Mouse (Mus musculus) spleen, embryonic (tissue): ENCODE measurements around the gene Brinp1.

Source experiments
- CTCF ChIA-PET: fragments of 350-600 bp; sonication (Branson Sonifier 250); formaldehyde crosslinking; loops from one replicate; lab custom pipeline; 2022; lab: Charles Lee

The Brinp1 gene

GRCm38 (mm10) chr4:68845964-68846363 is 108.2 kb downstream of the Brinp1 start:
- CTCF ChIA-PET, result interaction anchor here (0.6 kb wide), 1 partner anchor 23 kb away, joined by 11 read pairs; no protein-coding TSS in a partner anchor

GRCm38 (mm10) chr4:68813997-68814396 is 140.2 kb downstream of the Brinp1 start:
- CTCF ChIA-PET, result interaction anchor here (0.7 kb wide), 1 partner anchor 66 kb away, joined by 3 read pairs; no protein-coding TSS in a partner anchor

- CTCF ChIA-PET, result no interaction called here
Observed at GRCm38 (mm10) chr4:68806502-68806901, 147.7 kb downstream of the Brinp1 start.

- CTCF ChIA-PET, result no interaction called here
Observed at GRCm38 (mm10) chr4:68801923-68802855, 152.0 kb downstream of the Brinp1 start.

- CTCF ChIA-PET, result no interaction called here
Observed at GRCm38 (mm10) chr4:68790003-68790402, 164.2 kb downstream of the Brinp1 start.

GRCm38 (mm10) chr4:68788477-68788999 is 165.7 kb downstream of the Brinp1 start:
- CTCF ChIA-PET, result no interaction called here

GRCm38 (mm10) chr4:68787642-68788041 is 166.6 kb downstream of the Brinp1 start:
- CTCF ChIA-PET, result no interaction called here

GRCm38 (mm10) chr4:68768256-68768655 is 185.9 kb downstream of the Brinp1 start:
- CTCF ChIA-PET, result no interaction called here

- CTCF ChIA-PET, result no interaction called here
Observed at GRCm38 (mm10) chr4:68767393-68767792, 186.8 kb downstream of the Brinp1 start.

GRCm38 (mm10) chr4:68765772-68766573 is 188.2 kb downstream of the Brinp1 start:
- CTCF ChIA-PET, result no interaction called here

- CTCF ChIA-PET, result no interaction called here
Observed at GRCm38 (mm10) chr4:68764937-68765336, 189.3 kb downstream of the Brinp1 start.

GRCm38 (mm10) chr4:68720983-68721382 is 233.2 kb downstream of the Brinp1 start:
- CTCF ChIA-PET, result no interaction called here
